Mouse (Mus musculus): ENCODE measurements at regions not wholly inside any gene's neighbourhood (a gene's known extent, or its start where the extent isn't known, plus 50 kb on each side); places are given as distances from the start of the nearest gene placed in this dataset.

GRCm38 (mm10) chr17:49172052-49172799 is 240.0 kb downstream of the Lrfn2 start:
- no peak overlapping the region for H3K27ac ChIP-seq (ENCODE audit: control insufficient read depth, insufficient read depth, low read length)
- TF ChIP-seq POLR2A (IDR thresholded peaks at IDR 0.05; ENCODE audit: control insufficient read depth, extremely low read depth, insufficient read depth, low read length, poor library complexity) (no peak), CTCF (IDR thresholded peaks at IDR 0.05; ENCODE audit: borderline replicate concordance, control insufficient read depth, extremely low read depth, insufficient read depth, low read length, poor library complexity) (no peak)
- peak overlapping the region; percentile 35 for H3K4me3 ChIP-seq (ENCODE audit: control insufficient read depth, insufficient read depth, low read length)
- H3K4me1 ChIP-seq (replicated peaks; ENCODE audit: control insufficient read depth, insufficient read depth, low read length) = peaks cover 23% of the 10 kb centered on the region
- no peaks in the 10 kb centered on the region for H3K36me3 ChIP-seq (ENCODE audit: control insufficient read depth, insufficient read depth, low read length)
- 11% methylated on average over 15 of the region's 15 CpGs for WGBS
- no peaks in the 10 kb centered on the region for H3K27me3 ChIP-seq (ENCODE audit: control insufficient read depth, insufficient read depth, low read length)
- peak; percentile 29 for DNase-seq

DNA sequence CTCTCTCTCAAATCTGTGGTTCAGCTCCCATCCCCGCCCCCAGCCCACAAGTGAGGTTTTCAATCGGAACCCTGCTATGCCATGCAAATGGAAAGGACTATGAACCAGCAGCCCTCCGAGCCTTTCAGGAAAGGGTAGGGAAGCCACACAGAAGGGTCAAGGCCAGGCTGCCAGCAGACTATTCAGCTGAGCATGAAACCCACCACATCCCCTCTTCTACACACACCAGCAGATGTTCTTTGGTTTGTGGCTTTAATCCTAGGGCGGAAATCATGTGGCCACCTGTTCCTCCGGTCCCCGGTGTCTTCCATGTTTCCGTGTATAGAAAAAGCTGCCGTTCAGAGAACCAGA is 240.6 kb downstream of the Lrfn2 start:
- Histone ChIP-seq H3K27me3 (ENCODE audit: control insufficient read depth, insufficient read depth, low read length) (no peaks in the 10 kb centered on the region), H3K4me1 (replicated peaks; ENCODE audit: control insufficient read depth, insufficient read depth, low read length) (peaks cover 23% of the 10 kb centered on the region), H3K36me3 (ENCODE audit: control insufficient read depth, insufficient read depth, low read length) (no peaks in the 10 kb centered on the region), H3K4me3 (ENCODE audit: control insufficient read depth, insufficient read depth, low read length) (no peak overlapping the region), H3K27ac (ENCODE audit: control insufficient read depth, insufficient read depth, low read length) (no peak overlapping the region)
- TF ChIP-seq POLR2A (IDR thresholded peaks at IDR 0.05; ENCODE audit: control insufficient read depth, extremely low read depth, insufficient read depth, low read length, poor library complexity) (no peak), CTCF (IDR thresholded peaks at IDR 0.05; ENCODE audit: borderline replicate concordance, control insufficient read depth, extremely low read depth, insufficient read depth, low read length, poor library complexity) (no peak)
- WGBS = 5% methylated on average over 8 of the region's 8 CpGs
- peak; percentile 56 for DNase-seq

GRCm38 (mm10) chr17:49177966-49178731 is 246.0 kb downstream of the Lrfn2 start:
- Histone ChIP-seq H3K27ac (ENCODE audit: control insufficient read depth, insufficient read depth, low read length) (no peak overlapping the region), H3K4me3 (ENCODE audit: control insufficient read depth, insufficient read depth, low read length) (no peak overlapping the region), H3K36me3 (ENCODE audit: control insufficient read depth, insufficient read depth, low read length) (no peaks in the 10 kb centered on the region), H3K4me1 (replicated peaks; ENCODE audit: control insufficient read depth, insufficient read depth, low read length) (peaks cover 2% of the 10 kb centered on the region; the same call in 1 of the 2 replicates), H3K27me3 (ENCODE audit: control insufficient read depth, insufficient read depth, low read length) (no peaks in the 10 kb centered on the region)
- DNase-seq = no peak
- 93% methylated on average over 6 of the region's 6 CpGs for WGBS
- no peak for TF ChIP-seq POLR2A (IDR thresholded peaks at IDR 0.05; ENCODE audit: control insufficient read depth, extremely low read depth, insufficient read depth, low read length, poor library complexity)

GRCm38 (mm10) chr17:49182485-49182884 is 245.7 kb upstream of the Mocs1 start:
- no peak overlapping the region for H3K27ac ChIP-seq (ENCODE audit: control insufficient read depth, insufficient read depth, low read length)
- no peaks in the 10 kb centered on the region for H3K4me1 ChIP-seq (replicated peaks; ENCODE audit: control insufficient read depth, insufficient read depth, low read length)
- peak; percentile 59 for DNase-seq
- no peak overlapping the region for H3K4me3 ChIP-seq (ENCODE audit: control insufficient read depth, insufficient read depth, low read length)
- WGBS = 3% methylated on average over 4 of the region's 4 CpGs
- TF ChIP-seq POLR2A (IDR thresholded peaks at IDR 0.05; ENCODE audit: control insufficient read depth, extremely low read depth, insufficient read depth, low read length, poor library complexity) (no peak), CTCF (IDR thresholded peaks at IDR 0.05; ENCODE audit: borderline replicate concordance, control insufficient read depth, extremely low read depth, insufficient read depth, low read length, poor library complexity) (peak; percentile 74; the same call in 1 of the 2 replicates)
- no peaks in the 10 kb centered on the region for H3K27me3 ChIP-seq (ENCODE audit: control insufficient read depth, insufficient read depth, low read length)
- no peaks in the 10 kb centered on the region for H3K36me3 ChIP-seq (ENCODE audit: control insufficient read depth, insufficient read depth, low read length)

- H3K27ac ChIP-seq (ENCODE audit: control insufficient read depth, insufficient read depth, low read length) = no peak overlapping the region
- no peak overlapping the region for H3K4me3 ChIP-seq (ENCODE audit: control insufficient read depth, insufficient read depth, low read length)
- H3K4me1 ChIP-seq (replicated peaks; ENCODE audit: control insufficient read depth, insufficient read depth, low read length) = no peaks in the 10 kb centered on the region
- H3K27me3 ChIP-seq (ENCODE audit: control insufficient read depth, insufficient read depth, low read length) = no peaks in the 10 kb centered on the region
- TF ChIP-seq POLR2A (IDR thresholded peaks at IDR 0.05; ENCODE audit: control insufficient read depth, extremely low read depth, insufficient read depth, low read length, poor library complexity) (no peak), CTCF (IDR thresholded peaks at IDR 0.05; ENCODE audit: borderline replicate concordance, control insufficient read depth, extremely low read depth, insufficient read depth, low read length, poor library complexity) (no peak)
- no peak for DNase-seq
- WGBS = 71% methylated on average over 3 of the region's 3 CpGs
- H3K36me3 ChIP-seq (ENCODE audit: control insufficient read depth, insufficient read depth, low read length) = no peaks in the 10 kb centered on the region
Measured at GRCm38 (mm10) chr17:49183917-49184316, 244.2 kb upstream of the Mocs1 start.

DNA sequence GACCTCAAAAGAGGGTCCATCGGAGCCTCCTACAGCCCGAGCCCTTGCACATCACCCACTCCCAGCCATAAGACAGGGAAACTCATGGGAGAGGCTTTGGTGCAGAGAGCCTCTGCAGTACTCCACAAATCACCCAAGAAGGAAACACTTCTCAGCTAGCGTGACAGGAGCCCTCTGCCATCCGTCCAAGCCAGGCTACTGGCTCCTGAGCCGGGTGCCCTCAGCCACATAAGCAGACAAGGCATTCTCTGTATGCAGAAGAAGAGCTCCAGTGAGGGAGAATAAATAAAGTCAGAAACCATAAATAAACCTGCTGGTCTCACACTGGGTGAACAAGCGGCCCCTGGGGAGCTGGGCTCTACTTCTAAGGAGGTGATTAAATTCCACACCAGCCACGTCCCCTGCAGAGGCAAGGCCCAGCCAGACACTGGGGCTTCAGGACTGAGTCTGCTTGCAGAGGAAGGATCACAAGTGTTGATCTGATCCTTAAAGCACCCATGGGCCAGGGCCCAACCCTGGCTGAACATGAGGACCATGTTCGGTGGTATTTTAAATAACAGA is 243.0 kb upstream of the Mocs1 start:
- no peak overlapping the region for H3K27ac ChIP-seq (ENCODE audit: control insufficient read depth, insufficient read depth, low read length)
- WGBS = 78% methylated on average over 8 of the region's 8 CpGs
- TF ChIP-seq CTCF (IDR thresholded peaks at IDR 0.05; ENCODE audit: borderline replicate concordance, control insufficient read depth, extremely low read depth, insufficient read depth, low read length, poor library complexity) (no peak), POLR2A (IDR thresholded peaks at IDR 0.05; ENCODE audit: control insufficient read depth, extremely low read depth, insufficient read depth, low read length, poor library complexity) (no peak)
- H3K36me3 ChIP-seq (ENCODE audit: control insufficient read depth, insufficient read depth, low read length) = no peaks in the 10 kb centered on the region
- no peaks in the 10 kb centered on the region for H3K27me3 ChIP-seq (ENCODE audit: control insufficient read depth, insufficient read depth, low read length)
- no peaks in the 10 kb centered on the region for H3K4me1 ChIP-seq (replicated peaks; ENCODE audit: control insufficient read depth, insufficient read depth, low read length)
- H3K4me3 ChIP-seq (ENCODE audit: control insufficient read depth, insufficient read depth, low read length) = no peak overlapping the region
- DNase-seq = no peak

Measured in thymus, adult 2 months (tissue).